Mouse (Mus musculus): ENCODE measurements around the gene Vps52.

DNA sequence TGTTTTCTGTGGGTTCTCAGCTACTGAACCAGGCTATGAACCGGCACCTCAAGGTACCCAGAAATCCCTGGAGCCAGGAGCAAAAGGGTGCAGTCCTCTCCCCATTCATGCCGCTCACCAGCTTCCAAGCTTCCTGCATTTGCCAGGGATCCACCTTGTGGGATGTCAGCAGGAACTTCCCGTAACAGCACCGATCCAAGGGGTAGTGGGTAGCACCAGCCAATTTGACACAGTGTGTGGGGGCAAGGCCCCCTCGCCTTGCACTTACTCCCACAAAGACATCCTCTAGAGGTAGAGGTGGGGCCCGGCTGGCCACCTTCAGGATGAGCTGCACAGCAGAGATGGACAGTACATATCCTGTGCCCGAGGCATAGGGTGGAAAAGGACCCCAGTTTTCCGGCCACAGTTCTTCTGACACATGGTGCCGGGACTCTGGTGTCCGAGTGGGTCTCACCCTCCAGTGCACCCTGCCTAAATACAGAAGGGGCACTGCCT is 5.4 kb upstream of the Vps52 start:
- no peak for TF ChIP-seq CTCF (conservative IDR thresholded peaks at IDR 0.05; ENCODE audit: low read length)
- no peak for TF ChIP-seq NANOG (IDR thresholded peaks at IDR 0.05; ENCODE audit: borderline replicate concordance, low read length)
